Mouse (Mus musculus) megakaryocyte-erythroid progenitor cell, adult 5-6 weeks (primary cell): ENCODE results near the gene Hsf4. TPM values are rescaled to one million over a fixed set of nuclear protein-coding genes. Genes with fewer than 3 reads are reported as not detected.

Experiments
- ATAC-seq: replicated peaks from 2 replicates; pipeline ENCODE4 v1.8.0; 2016; ENCODE audit warnings: mild to moderate bottlenecking, inconsistent platforms; ENCODE audit not compliant: severe bottlenecking, poor library complexity, low FRiP score, low TSS enrichment
- total RNA-seq, 2 experiments: library from RNA; stranded (forward) in 1 of 2; stranded (reverse) in 1 of 2; fragments of 200-1000, 215-1000 nt in 1 of 2; fragments of >200 nt in 1 of 2; fragmentation: Nextera tagmentation in 1 of 2; gene quantifications; 2 replicates each; pipeline ENCODE4 v1.2.3; 2014 to 2017

Hsf4 gene
- total RNA-seq, 2 experiments from 2014 or later, result not detected

GRCm38 (mm10) chr8:105297511-105298192, 28.1 kb downstream of the Hsf4 start, which contains the start of gene E2f4:
Gene E2f4 (plus strand): TSS chr8:105297663.
- ATAC-seq, result peak; percentile 79

GRCm38 (mm10) chr8:105298351-105299252, 29.0 kb downstream of the Hsf4 start:
- ATAC-seq, result peak; percentile 13; the same call in 1 of the 2 replicates

- ATAC-seq, result peak; percentile 74
Observed at GRCm38 (mm10) chr8:105299962-105300361, 30.4 kb downstream of the Hsf4 start.

- no peak for ATAC-seq
Observed at GRCm38 (mm10) chr8:105303396-105303795, 33.8 kb downstream of the Hsf4 start.

- ATAC-seq, result no peak
Observed at GRCm38 (mm10) chr8:105303874-105304273, 34.3 kb downstream of the Hsf4 start.

- ATAC-seq, result peak; percentile 25
Observed at GRCm38 (mm10) chr8:105304325-105305210, 35.0 kb downstream of the Hsf4 start.

- peak; percentile 44 for ATAC-seq
Observed at GRCm38 (mm10) chr8:105305211-105306145, 35.9 kb downstream of the Hsf4 start, which contains the start of gene Elmo3. Gene Elmo3 (plus strand): TSS chr8:105305601.

GRCm38 (mm10) chr8:105306146-105306691, 36.6 kb downstream of the Hsf4 start:
- no peak for ATAC-seq

- no peak for ATAC-seq
Observed at GRCm38 (mm10) chr8:105307670-105308069, 38.1 kb downstream of the Hsf4 start.

- ATAC-seq, result no peak
Observed at GRCm38 (mm10) chr8:105308428-105308827, 38.8 kb downstream of the Hsf4 start.

GRCm38 (mm10) chr8:105309142-105309847, 39.7 kb downstream of the Hsf4 start:
- no peak for ATAC-seq

GRCm38 (mm10) chr8:105310118-105310517, 40.5 kb downstream of the Hsf4 start:
- ATAC-seq, result no peak

GRCm38 (mm10) chr8:105311718-105312117, 42.1 kb downstream of the Hsf4 start:
- ATAC-seq, result peak; percentile 69

GRCm38 (mm10) chr8:105312891-105313481, 43.4 kb downstream of the Hsf4 start:
- peak; percentile 77 for ATAC-seq

- peak; percentile 15; the same call in 1 of the 2 replicates for ATAC-seq
Observed at GRCm38 (mm10) chr8:105313622-105314402, 44.2 kb downstream of the Hsf4 start.

- no peak for ATAC-seq
Observed at GRCm38 (mm10) chr8:105315073-105315769, 45.6 kb downstream of the Hsf4 start.
